Mouse (Mus musculus) layer of hippocampus, adult 9-11 months (tissue): ENCODE results near the gene Myh9.
"Not testable (repeated sequence)": the region's sequence is repeated elsewhere in the genome, so short reads cannot be mapped to it uniquely, and the experiment has no call there.

Experiments
- DNase-seq: peaks from one replicate; pipeline ENCODE4 v3.0.0; 2022

The Myh9 gene

DNA sequence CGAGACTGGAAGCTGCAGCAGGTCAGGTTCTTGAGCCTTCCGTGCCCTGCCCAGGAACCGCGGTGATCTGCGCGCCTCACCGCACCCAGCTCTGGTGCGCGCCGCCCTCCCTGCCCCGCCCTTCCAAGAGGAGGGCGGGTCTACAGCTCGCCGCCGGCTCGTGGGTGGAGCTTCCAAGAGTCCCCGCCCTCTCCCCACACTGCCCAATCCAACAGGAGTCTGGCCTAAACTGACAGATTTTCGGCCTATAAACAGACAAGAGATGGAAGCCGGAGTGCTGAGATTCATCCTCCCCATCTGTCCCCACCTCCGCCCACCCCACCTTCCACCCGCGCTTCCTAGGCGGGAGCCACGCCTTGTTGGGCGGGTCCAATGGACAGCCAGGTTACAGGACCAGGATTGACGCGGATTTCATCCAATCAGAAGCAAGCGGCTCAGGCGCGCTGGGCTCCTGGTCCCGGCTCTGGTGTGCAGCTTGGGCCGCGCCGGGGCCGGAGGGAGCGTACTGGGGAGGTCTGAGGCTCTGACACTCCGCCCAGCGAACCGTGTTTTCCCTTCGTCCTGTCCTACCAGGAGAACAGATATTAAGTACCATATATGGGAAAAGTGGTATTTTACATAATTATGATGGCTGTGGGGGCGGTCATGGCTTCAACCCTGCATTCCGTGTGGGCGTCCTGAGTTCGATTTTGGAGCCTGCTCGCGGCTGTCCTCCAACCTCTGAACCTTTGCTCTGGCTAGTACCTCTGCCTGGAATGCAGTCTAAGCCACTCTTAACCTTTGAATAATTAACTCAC lies at the start of gene Myh9:
Gene Myh9 (minus strand): TSS at position 129 of the 797 bp plus-strand sequence.
- DNase-seq, result peak; percentile 100

DNA sequence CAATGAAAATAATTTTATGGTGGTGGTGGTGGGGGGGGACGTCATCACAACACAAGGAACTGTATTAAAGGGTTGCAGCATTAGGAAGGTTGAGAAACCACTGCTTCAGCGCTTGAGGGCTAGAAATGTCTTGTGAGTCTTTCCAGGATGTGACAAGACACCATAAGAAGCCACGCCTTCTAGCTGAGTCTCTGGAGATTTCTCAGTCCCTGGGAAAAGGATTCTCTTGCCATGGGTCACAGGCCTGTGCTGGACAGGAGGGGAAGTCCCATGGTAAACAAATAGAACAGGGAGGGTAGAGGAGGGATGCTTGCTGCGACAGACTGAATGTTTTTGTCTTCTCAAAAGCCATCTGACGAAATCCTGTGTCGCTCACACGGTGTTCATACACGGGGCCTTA lies 49.8 kb upstream of the Myh9 start:
- no peak for DNase-seq

DNA sequence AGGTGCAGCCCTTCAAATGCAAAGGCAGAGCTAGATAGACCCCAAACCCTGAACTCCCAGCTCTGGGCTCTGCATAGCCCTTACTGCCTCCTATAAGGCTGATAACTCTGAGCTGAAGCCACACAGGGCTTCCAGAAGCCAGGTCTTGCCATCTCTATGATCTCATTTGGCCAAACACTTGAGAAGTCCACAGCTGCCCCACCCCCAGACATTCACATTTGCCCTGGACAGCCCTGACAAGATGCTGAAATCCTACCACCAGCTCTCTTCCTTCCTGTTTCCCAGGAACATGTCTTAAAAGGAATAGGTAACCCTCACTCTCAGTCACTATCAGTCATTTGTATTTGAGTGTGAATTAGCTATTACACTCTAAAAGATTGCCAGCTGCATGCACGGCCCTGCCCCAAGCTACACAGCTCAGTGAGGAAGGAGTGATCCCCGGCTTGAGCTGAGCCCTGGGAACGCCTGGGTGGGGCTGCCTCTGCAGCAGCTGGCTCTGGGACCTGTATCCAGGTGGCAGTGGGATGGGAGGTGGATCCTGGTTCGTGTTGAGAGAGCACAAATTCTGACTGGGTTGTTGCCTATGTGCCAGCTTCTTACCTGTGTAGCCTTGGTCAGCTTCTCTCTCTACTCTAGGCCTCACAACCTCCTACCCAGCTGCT lies 47.9 kb upstream of the Myh9 start:
- no peak for DNase-seq

DNA sequence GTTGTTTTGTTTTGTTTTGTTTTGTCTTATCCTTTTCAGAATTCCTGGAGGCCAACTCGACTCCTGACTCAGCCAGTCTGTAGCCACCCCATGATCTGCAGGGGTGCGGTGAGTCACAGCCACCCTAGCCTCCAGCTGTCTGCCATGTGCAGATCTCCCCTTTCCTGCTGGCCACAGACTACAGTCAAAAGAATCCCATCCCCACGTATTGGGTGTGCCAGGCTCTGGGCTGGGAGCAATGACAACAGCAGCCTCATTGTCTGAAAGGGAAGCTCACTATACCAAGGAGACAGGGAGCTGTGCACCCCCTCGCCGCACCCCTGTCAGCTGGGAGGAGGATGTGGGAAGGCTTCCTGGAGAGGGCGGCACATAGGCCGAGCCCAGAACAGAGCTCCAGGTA lies 46.3 kb upstream of the Myh9 start:
- no peak for DNase-seq

DNA sequence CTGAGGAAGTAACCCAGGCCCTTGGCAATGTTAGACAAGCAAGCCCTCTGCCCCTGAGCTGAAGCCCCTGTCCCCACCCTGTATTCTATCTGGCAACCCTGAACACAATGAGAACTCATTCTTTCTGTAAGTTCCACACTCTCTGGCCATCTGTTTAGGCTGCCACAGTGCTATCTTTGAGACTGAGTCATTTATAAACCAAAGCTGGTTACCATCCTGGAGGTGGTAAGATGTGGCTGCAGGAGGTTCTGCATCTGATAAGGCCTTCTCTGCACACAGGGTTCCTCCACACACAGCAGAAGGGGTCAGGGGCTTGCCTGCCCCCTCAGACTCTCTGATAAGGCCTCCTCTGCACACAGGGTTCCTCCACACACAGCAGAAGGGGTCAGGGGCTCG lies 45.1 kb upstream of the Myh9 start:
- peak; percentile 48 for DNase-seq

DNA sequence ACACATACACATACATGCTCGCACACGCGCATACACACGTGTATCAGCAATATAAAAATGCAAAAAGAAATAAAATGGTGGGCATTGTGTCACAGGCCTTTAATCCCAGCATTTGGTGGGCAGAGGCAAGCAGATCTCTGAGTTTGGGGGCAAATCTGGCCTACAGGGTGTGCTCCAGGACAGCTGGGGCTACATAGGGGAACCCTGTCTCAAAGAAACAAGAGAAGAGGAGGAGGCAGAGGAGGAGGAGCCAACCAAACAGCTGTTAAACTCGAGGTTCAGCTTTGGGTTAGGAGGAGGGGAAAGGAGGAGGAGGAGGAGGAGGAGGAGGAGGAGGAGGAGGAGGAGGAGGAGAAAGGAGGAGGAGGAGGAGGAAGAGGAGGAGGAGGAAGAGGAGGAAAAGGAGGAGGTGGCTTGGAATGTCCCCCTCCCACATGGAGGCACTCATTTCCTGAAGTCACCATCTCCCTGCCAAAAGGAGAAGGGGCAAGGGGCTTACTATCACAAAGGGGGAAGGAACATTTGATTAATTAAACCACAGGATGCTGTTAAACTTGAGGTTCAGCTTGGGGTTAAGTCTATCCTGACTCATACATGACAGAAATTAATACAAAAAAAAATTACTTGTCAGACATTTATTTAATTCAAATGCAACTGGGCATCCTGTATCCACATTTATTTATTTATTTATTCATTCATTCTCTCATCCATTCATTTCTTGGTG lies 44.6 kb upstream of the Myh9 start:
- no peak for DNase-seq

DNA sequence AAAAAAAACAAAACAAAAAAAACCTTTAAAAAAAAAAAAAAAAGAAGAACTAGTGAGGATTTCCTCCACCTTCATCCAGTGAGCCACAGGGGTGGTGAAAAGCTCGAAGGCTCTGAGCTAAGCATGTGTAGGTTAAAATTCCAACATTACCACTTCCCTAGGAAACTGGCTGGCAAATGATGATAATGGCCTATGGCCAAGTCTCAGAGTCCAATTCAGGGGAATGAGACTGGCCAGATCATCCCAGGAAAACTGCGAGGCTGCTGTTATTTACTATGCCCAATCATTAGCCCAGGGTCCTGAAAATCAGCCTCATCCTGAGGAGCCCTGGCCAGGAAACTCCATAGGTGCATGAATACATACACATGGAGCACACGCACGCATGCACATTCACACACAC lies 44.0 kb upstream of the Myh9 start:
- no peak for DNase-seq

DNA sequence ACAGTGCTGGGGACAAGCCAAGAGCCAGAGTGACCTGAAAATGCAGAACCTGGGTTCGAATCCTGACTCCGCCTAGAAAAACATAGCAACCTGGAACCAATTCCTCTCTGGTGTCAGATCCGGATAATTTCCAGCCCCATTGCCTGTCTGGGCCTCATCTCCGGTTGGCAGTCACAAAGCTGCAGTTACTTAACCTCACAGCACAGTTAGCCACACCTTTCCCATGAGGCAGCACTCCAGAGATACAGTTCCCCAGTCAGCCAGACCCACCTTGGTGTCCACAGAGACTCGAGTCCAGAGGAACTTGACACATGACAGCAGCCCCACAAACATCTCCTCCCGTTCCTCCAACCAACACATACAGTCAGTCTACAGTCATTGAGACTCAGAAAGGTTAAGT lies 43.2 kb upstream of the Myh9 start:
- no peak for DNase-seq

DNA sequence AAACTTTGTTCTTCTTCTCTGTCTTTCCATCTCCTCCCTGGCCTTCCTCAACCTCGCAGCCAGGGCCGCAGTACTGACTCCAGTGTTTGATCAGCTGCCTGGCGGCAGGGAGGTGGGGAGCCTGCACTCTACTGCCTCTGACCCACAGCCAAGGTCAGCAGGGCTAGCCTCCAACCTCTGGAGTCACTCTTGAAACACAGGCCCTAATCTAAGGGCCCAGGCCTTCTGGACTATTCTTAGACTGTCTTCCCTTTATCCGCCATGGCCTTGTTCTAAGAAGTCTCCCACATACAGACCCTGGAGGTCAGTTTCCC lies 41.7 kb upstream of the Myh9 start:
- no peak for DNase-seq

DNA sequence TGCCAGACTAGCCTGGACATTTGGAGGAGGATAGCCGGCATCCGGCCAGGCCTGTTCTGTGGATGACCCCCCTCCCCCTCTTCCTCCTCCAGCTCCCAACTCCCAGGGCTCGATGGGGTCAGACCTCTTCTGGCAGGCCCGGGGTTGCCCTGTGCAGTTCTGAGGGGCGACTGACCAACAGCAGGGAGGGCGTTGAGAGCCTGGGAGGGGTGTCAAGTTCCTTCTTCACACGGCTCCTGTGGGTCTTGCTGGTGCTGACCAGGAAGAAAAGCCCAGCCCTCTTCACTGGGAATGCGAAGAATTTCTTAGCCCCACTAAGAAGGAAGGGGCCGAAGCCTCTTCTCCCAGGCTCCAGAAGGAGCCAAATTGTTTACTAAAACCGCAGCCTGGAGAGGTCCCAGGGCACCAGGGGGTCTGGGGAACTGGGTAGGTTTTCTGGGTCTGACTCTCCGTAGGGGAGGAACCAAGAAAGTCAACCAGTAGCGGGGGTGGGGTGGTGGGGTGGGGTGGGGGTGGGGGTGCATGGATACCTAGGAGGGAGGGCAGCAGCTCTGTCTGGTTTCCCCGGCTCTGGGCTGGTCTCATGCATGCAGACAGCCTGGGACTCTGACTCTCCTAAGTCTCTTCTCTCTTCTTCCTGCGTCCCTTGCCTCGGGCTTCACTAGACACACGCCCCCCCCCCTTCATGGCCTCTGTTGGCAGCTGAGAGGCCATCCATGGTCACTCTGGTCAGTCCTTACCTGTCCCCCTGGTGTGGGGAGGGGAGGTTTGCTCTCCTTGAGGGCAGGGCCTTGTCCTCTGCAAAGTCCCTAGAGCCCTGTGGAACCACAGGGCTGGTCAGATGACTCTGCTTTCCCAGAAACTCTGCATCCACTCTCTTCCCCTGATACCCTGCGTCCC lies 41.1 kb upstream of the Myh9 start:
- DNase-seq, result no peak

DNA sequence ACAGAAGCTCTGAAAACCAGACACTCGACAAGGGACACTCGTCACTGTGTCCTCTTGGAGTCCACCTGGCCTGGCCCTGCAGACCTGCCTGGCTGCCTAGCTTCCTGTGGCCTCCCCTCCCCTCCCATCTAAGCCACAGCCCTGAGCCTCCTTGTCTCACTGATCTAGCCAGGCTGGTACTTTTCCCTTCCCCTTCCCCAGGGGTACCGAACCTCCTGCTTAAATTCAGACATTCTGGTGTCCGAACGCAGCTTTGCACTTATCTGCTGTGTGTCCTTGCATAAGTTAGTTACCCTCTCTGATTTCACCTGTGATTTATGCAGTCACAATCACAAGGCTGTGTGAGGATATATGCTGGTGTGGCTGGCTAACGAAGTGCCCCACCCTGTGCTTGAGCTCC lies 40.3 kb upstream of the Myh9 start:
- DNase-seq, result no peak

DNA sequence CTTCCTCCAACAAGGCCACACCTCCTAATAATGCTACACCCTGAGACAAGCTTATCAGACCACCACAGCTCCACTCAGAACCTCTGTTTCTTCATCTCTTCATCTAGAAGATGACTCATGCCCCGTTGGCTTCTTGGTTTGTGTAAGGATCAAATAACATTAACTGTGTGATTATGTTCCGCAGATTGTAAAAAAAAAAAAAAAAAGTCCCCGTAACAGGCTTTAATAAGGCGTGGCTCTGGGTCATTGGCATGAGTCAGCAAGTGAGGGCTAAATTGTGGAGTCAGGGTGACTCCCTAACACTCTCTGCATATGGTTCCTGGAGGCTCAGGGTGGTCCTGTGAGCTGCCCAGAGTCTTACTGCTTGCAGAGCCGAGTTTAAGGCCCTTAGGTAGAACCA lies 39.7 kb upstream of the Myh9 start:
- no peak for DNase-seq

DNA sequence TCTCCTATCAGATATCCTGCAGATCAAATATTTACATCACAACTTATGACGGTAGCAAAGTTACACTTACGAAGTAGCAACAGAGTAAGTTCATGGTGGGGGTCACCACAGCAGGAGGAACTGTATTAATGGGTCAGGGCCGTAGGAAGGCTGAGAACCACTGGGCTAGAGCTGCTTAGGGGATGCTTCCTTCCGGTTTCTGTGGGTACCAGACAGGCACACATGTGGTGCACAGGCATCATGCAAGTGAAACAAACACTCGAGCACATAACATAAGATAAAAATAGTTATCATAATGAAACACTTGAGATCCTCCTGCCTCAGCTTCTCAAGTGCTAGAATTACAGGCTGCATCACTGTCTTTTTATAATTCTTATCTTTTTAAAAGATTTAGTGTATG lies 38.8 kb upstream of the Myh9 start:
- DNase-seq, result no peak

DNA sequence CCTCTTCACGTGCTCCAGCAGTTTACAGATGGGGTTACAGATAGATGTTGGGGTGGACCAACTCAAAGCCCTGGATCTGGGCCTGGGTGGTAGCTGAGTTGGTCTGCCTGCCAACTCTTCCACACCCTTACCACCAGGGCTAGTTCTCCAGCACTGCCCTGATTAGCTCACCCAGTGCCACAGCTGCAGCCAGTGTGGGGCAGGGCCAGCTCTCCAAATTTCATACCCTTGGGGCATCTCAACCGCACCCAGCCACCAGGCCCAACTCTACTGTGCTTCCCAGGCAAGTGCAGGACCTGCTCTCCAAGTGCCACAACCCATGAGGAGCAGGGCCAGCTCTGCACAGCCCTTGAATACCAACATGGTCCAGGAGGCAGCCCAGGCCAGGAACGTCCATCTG lies 37.8 kb upstream of the Myh9 start:
- no peak for DNase-seq

DNA sequence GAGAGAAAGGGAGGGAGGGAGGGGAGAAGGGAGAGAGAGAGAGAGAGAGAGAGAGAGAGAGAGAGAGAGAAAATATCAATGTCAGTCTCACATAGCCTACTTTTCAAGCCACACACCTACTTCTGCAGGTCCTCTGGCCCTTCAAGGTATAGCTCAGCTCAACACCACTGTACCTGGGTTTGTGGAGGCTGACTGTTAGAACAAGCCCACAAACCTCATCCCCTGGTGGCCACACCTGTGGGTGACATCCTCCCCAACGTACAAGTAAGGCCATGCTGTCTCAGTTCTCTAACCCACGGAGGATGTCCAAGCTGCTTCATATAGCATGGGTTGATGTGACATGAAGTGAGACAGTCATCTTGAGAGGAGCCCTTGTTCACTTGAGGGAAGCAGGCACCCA lies 35.2 kb upstream of the Myh9 start:
- DNase-seq, result no peak

DNA sequence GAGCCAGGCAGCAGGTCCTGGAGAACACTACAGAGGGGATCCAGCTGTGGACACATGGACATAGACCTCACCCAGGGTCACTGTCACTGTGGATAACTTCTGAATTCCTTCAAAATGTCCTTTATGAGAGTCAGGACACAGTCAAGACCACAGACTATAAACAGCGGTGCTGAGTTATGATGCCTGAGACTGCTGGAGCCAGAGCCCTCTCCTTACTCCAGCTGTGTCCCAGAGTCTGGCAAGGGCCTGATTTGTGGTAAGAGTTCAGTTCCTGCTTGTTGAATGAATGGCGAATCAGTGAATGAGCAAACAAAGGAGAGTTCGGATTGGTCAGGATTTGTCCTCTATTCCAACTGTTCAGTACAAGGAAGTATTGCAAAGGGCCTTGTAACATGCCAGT lies 34.7 kb upstream of the Myh9 start:
- no peak for DNase-seq

DNA sequence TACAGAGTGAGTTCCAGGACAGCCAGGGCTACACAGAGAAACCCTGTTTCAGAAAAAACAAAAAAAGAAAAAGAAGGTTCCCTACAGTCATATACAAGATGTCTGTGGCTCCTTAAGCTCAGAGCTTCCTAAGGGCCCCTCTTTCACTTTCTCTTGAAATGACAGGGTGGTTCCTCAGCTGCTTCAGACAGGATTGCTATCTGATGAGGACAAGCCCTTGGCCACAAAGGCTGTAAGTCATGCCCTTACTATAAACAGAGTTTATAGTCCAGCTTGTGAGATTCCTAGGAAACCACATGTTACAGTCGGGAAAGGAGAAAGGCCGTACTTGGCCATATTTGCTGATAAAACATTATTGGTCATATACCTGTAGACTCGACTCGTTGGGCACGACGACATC lies 34.0 kb upstream of the Myh9 start:
- no peak for DNase-seq

DNA sequence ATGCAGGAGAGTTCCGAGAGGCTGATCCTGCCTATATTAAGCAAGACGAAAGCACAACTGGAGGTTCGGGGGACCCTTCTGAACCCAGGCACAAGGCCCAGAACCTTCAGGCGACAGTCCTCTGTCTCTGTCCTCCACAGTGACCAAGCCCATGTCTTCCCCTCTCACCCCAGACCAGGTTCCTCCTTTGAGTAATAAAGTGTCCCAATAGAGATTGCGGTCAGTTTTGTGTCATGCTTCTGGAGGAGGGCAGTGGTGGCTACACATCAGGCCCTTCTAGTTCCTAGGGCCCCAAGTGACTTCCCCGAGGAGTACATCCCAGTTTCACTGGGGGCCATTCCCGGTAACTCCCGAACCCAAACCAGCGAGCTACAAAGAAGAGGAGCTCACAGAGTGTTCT lies 32.8 kb upstream of the Myh9 start:
- no peak for DNase-seq

DNA sequence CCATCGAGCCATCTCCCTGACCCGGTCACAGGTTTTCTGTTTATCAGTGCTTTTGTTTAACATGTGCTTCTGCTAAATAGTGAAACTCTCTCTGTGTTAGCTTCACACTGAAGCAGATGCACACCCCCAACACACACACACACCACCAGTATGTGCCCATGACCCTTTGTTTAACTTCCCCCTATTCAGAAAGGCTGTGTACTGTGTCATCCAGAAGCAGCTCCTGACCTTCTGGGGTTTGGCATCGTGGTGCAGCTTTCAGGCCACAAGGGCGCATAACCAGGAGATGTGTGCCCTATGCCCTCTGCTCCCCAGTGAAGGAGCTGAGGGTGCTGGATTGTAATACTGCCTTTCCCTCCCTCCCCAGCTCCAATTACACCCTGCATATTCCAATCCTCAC lies 32.3 kb upstream of the Myh9 start:
- no peak for DNase-seq

DNA sequence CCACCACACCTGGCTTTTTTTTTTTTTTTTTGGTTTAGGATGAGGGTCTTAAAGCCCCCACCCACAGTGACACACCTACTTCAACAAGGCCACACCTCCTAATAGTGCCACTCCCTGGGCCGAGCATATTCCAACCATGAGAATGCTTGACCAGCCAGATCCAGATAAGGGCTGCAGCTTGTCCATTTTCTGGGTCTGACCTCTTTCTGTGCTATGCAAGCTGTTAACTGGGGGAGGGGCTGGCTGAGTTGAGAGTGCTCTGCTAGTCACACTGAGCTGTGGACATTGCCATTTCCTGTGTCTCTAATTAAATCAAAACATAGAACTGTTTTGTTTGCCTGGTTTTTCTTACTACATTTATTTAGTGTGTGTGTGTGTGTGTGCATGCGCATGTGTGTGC lies 31.6 kb upstream of the Myh9 start:
- DNase-seq, result no peak

DNA sequence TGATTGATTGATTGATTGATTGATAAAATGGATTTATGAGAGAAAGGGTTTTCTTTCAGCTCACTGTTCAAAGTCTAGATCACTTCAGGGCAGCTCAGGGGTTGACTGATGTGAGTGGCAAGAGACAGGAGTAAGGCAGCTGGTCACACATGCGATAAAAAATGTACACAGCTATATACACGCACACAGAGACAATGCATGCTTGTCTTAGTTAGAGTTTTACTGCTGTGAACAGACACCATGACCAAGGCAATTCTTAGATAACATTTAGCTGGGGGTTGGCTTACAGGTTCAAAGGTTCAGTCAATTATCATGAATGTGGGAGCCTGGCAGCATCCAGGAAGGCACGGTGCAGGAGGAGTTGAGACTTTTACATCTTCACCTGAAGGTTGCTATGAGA lies 31.0 kb upstream of the Myh9 start:
- DNase-seq, result no peak

DNA sequence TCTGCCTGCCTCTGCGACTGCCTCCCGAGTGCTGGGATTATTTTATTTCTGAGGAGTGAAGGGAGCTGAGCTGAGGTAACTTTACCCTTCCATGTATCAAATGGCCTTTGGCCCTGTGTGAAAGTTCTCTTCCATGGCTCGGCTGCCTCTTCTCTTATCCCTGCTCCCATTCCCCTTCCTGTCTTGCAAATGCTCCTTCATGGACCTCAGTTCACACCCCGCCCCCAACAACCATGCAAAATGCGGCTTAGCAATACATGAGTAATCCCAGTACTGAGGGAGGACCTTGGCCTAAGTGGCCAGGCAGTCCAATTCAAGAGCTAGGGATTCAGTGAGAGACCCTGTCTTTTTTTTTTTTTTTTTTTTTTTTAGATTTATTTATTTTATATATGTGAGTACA lies 26.4 kb upstream of the Myh9 start:
- DNase-seq, result no peak

DNA sequence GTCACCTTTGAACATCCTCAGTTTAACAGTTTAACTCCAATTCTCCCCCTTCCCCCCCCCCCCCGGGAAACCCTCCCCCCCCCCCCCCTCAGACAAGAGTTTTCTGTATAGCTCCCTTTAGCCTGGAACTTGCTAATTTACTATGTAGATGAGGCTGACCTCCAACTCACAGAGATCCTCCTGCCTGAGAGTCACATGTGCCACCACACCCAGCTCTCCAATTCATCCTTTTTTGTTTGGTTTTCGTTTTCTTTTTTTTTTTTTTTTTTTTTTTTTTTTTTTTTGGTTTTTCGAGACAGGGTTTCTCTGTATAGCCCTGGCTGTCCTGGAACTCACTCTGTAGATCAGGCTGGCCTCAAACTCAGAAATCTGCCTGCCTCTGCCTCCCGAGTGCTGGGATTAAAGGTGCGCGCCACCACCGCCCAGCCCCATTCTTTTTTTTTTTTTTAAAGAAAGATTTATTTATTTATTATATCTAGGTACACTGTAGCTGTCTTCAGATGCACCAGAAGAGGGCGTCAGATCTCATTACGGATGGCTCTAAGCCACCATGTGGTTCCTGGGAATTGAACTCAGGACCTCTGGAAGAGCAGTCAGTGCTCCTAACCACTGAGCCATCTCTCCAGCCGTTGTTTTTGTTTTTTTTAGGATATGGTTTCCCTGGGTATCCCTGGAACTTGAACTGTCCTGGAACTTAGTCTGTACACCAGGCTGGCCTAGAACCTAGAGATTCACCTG lies 25.4 kb upstream of the Myh9 start:
- DNase-seq, result not testable (repeated sequence)
